Mouse (Mus musculus): ENCODE results near the gene Dop1a. TPM values are rescaled to one million over a fixed set of nuclear protein-coding genes. Genes with fewer than 3 reads are reported as not detected.

The Dop1a gene
- 26.4 and 30.9 TPM in 2 replicates for total RNA-seq (2021)
- long read RNA-seq, experiment 1, partial matches to known transcripts: 0 of 1 reads
- long read RNA-seq, experiment 1, other reads (novel, unspliced or antisense): 1 of 1 reads
- long read RNA-seq, experiment 2, partial matches to known transcripts: 0 of 1 reads
- long read RNA-seq, experiment 2, other reads (novel, unspliced or antisense): 1 of 1 reads

DNA sequence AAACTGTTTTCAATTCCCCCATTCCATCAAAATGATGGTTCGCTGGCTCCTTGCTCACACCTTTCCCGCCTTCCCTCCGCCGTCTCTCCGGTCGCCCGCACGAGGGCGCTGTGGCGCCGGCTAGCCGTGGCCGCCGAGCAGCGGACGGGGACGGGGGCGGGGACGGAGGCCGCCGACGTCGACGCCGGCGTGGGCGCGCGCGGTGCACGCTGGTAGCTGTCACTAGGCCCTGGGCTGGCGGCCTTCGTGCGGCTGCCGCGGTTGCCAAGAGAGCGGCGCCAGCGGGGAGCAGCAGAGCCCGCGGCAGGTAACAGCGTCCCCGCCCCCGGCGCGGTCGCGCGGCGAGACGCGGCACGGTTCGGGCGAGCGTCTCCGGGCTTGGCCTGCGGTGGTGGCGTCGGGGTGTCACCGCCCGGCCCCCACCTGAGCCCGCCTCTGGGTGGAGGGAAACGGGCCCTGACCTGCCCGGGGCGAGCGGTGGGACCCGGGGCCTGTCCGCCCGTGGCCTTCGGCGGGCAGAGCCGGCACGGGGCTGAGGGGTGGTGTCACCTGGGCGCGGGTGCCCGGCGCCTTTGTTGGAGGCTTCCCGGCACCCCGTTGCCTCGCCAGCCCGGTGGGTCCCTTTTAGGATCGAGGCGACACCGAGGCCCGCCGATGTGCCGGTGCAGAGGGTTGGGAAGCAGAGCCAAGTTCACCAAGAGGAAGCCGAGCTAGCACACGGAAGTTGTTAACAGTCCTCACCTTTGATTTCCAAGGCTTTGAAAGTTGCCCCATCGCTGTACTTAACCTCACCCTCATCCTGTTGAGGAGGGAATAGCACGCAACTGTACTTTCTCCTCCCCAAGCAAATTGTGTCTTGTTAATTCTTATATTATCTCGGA, at the start of gene Dop1a:
Gene Dop1a, plus strand, starts transcription at position 165 of the 881 bp plus-strand sequence.
- DNase-seq: peak; percentile 96

DNA sequence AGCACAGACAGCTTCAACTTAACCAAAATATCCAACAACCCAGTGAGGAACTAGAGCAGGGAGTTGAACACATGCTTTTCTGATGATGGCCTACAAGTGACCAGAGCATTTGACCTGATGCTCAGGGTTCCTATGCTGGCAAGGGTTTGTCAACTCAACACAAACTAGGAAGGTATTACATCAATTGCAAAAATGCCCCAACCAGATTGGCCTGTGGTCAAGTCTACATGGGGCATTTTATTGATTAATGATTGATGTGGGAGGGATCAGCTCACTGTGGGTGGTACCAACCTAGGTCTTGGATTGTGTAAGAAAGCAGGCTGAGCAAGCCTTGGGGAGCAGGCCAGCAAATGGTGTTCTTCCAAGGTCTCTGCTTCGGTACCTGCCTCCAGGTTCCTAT, 49.0 kb upstream of the Dop1a start:
- no peak for DNase-seq

GRCm38 (mm10) chr9:86419366-86419765, 47.6 kb upstream of the Dop1a start:
- DNase-seq: no peak

DNA sequence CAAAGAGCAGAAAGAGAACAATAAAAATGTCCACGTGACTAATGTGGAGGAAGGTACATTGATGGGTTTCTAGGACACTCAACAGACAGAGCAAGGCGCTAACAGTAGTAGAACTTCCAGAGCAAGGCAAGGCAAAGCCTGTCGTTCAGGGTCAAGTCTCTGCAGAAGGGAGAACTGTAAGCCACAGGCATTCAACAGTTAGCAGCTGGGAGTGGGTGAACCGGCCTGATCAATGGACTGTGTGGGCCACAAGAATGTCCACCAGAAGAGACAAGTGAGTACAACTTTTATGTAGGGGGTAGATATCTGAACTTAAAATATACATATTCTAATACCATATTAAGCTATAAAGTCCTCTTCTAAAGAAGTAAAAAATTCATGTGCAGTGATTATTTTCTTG, 43.6 kb upstream of the Dop1a start:
- no peak for DNase-seq

DNA sequence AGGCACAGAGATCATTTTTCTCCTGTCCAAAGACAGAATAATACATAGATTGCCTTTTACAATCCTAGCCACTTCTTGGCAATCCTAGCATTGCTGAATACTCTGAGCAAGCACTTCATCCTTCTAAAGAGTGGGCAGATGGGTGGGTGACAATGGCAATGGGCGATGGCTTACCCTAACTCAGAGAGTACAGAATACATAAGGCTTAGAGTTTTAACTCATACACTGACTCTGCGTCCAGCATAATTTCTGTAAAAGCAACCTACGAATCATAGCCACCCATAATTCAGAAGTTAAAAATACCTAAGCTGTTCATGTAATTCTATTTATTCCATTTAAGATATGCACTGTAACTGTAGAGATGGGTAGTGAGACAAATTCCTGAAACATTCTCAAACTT, 31.4 kb upstream of the Dop1a start:
- DNase-seq: no peak

GRCm38 (mm10) chr9:86436608-86437007, 30.3 kb upstream of the Dop1a start:
- no peak for DNase-seq

- peak; percentile 7 for DNase-seq
Measured at GRCm38 (mm10) chr9:86438337-86439009, 28.5 kb upstream of the Dop1a start.

GRCm38 (mm10) chr9:86442248-86442647, 24.7 kb upstream of the Dop1a start:
- DNase-seq: no peak

- no peak for DNase-seq
Measured at GRCm38 (mm10) chr9:86446847-86447246, 20.1 kb upstream of the Dop1a start.

GRCm38 (mm10) chr9:86447431-86447830, 19.5 kb upstream of the Dop1a start:
- DNase-seq: no peak

DNA sequence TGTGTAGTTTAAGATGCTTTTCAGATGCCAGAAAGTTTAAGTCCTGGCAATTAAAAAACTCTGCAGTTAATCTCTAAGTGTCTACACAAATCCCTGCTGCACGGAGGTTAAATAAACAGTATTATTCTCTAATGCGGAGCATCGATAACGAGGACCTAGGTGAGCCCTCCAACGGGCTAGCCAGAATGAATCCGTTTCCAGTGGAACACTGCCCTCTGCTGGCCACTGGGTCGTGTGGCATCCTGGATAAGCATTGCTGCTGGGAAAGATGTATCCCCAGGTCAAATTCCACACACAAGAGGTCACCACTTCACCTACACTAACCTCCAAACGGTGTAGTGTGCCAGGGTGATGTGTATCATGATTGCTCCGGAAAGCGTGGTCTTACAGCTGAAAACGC, 17.4 kb upstream of the Dop1a start:
- peak; percentile 85 for DNase-seq

- no peak for DNase-seq
Measured at GRCm38 (mm10) chr9:86451094-86451493, 15.9 kb upstream of the Dop1a start.

DNA sequence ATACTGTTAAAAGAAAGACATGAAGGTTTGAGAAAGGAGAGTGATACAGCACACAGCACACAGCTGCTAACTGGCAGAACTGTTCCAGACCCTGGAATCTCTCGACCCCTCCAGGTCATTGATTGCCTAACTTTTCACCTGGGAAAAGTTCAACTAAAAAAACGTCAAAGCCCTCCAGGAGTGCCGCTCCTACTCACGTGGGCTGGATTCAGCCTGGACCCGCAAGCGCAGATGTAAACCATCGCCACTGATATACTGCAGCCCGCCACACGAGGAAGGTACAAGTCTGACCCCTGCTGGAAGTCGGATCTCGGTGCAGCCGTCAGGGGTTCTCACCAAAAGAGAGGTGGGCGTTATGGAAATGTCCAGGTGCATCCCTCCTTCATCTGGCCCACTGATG, 15.3 kb upstream of the Dop1a start:
- peak; percentile 69 for DNase-seq

DNA sequence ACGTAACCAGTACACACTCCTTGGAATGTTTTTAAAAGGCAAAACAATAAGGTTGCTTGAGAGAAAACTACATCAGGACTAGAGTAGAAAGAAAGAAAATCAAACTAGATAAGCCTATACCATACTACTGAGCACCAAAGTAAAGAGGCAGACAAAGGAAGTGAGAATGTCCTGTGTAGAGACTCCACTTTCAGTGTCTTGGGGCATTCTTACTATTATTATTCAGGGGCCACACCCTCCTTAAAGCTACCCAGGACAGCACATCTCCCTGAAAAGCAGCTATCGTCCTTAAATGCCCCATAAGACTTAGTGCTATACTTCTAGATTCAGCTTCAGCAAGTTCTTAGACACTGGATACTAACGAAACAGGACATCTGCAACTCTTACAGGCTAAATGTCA, 13.3 kb upstream of the Dop1a start:
- DNase-seq: no peak

GRCm38 (mm10) chr9:86464151-86465105, 2.5 kb upstream of the Dop1a start, which contains the start of gene Ube2cbp:
Gene Ube2cbp (minus strand): TSS chr9:86464950.
- peak; percentile 93 for DNase-seq

- no peak for DNase-seq
Measured at GRCm38 (mm10) chr9:86475956-86476355, 9.0 kb downstream of the Dop1a start.

GRCm38 (mm10) chr9:86476763-86477162, 9.8 kb downstream of the Dop1a start:
- no peak for DNase-seq

DNA sequence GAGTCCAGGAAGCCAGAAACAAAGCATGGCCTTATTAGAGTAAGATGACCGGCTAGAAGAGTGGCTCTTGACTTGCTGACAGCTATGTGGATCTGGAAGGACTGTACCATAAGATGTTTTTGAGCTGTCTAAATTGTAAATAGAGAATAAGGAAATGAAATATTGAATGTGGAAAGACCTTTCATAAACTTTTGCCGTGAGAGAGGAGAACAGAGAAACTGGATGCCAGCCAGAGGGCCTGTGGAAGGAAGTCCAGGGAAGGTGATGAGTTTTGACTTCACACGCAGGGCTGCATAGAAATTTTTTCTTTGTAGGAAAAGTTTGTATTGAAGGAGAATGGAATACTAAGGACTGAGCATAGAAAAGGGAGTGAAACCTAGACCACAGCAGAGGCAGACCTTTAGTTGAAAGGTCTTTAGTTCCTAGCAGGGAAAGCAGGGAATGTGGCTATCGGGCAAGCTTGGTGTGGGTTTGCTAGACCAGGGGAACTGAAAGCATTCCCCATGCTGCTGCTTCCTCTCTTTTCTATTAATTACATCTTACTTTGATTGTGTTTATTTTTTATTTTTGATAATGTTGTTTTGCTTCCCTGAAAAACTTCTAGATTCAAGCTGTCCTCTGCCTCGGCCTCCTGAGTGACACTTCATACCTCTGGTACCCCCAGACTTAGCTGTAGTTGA, 11.6 kb downstream of the Dop1a start:
- DNase-seq: no peak

DNA sequence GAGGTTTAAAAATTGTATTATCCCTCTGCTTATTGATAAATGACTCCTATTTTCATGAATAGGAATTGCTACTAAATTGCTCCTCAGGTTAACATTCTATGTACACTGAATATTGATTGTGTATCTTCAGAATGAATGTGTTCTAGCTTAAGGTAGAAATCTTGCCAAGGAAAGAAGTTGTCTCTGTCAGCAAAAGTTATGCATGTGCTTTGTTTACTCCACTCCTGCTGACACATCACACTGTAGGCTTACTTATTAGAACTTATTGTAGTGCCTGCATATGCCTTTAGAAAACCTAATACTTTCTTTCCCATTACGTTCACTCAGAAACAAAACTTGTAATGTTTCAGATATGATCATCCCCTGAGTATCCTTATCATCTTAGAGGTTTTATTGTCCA, 15.3 kb downstream of the Dop1a start:
- no peak for DNase-seq

GRCm38 (mm10) chr9:86491740-86492139, 24.8 kb downstream of the Dop1a start:
- no peak for DNase-seq

GRCm38 (mm10) chr9:86496261-86496660, 29.3 kb downstream of the Dop1a start:
- DNase-seq: no peak
